Mouse (Mus musculus): Measurements from ENCODE around the gene Tpcn2.

Tpcn2 gene

GRCm38 (mm10) chr7:145242851-145243712 is 40.7 kb downstream of the Tpcn2 start:
- in situ Hi-C loops (cut with MboI, MseI), result loop anchor here (5.0 kb wide), 1 partner anchor 306 kb away; the partner anchor contains the start of gene Ccnd1 (in 2 of the 2)

- in situ Hi-C loops (cut with MboI, MseI), result loop anchor here (5.0 kb wide), 1 partner anchor 305 kb away; the partner anchor contains the start of gene Ccnd1 (in 2 of the 2)
These were observed 41.8 kb downstream of the Tpcn2 start for GRCm38 (mm10) chr7:145242028-145242427.

- in situ Hi-C loops (cut with MboI, MseI), result loop anchor here (5.0 kb wide), 1 partner anchor 304 kb away; the partner anchor contains the start of gene Ccnd1 (in 2 of the 2)
These were observed 42.9 kb downstream of the Tpcn2 start for GRCm38 (mm10) chr7:145240929-145241328.

- in situ Hi-C loops (cut with MboI, MseI), result loop anchor here (5.0 kb wide), 1 partner anchor 303 kb away; the partner anchor contains the start of gene Ccnd1 (in 2 of the 2)
These were observed 43.9 kb downstream of the Tpcn2 start for GRCm38 (mm10) chr7:145239736-145240505.

- in situ Hi-C loops (cut with MboI, MseI), result no loop called here
These were observed 44.7 kb downstream of the Tpcn2 start for GRCm38 (mm10) chr7:145239145-145239544.

GRCm38 (mm10) chr7:145234841-145235790 is 48.7 kb downstream of the Tpcn2 start:
- in situ Hi-C loops (cut with MboI, MseI), result no loop called here

GRCm38 (mm10) chr7:145231659-145232058 is 52.2 kb downstream of the Tpcn2 start:
- in situ Hi-C loops (cut with MboI, MseI), result no loop called here

- in situ Hi-C loops (cut with MboI, MseI), result no loop called here
These were observed 57.2 kb downstream of the Tpcn2 start for GRCm38 (mm10) chr7:145226641-145227040.

GRCm38 (mm10) chr7:145225626-145226025 is 58.2 kb downstream of the Tpcn2 start:
- in situ Hi-C loops (cut with MboI, MseI), result no loop called here

GRCm38 (mm10) chr7:145221841-145222689 is 61.7 kb downstream of the Tpcn2 start:
- in situ Hi-C loops (cut with MboI, MseI), result no loop called here

GRCm38 (mm10) chr7:145221346-145221745 is 62.5 kb downstream of the Tpcn2 start:
- in situ Hi-C loops (cut with MboI, MseI), result no loop called here

GRCm38 (mm10) chr7:145219420-145219831 is 64.4 kb downstream of the Tpcn2 start:
- in situ Hi-C loops (cut with MboI, MseI), result no loop called here

- in situ Hi-C loops (cut with MboI, MseI), result no loop called here
These were observed 67.2 kb downstream of the Tpcn2 start for GRCm38 (mm10) chr7:145216591-145216990.

GRCm38 (mm10) chr7:145215476-145215875 is 68.3 kb downstream of the Tpcn2 start:
- in situ Hi-C loops (cut with MboI, MseI), result no loop called here

GRCm38 (mm10) chr7:145211680-145212659 is 71.8 kb downstream of the Tpcn2 start:
- in situ Hi-C loops (cut with MboI, MseI), result no loop called here

GRCm38 (mm10) chr7:145210477-145211070 is 73.2 kb downstream of the Tpcn2 start:
- in situ Hi-C loops (cut with MboI, MseI), result no loop called here

GRCm38 (mm10) chr7:145208006-145208405 is 75.8 kb downstream of the Tpcn2 start, which contains the start of gene 1810010D01Rik:
Gene 1810010D01Rik (minus strand): TSS chr7:145208119.
- in situ Hi-C loops (cut with MboI, MseI), result no loop called here

GRCm38 (mm10) chr7:145206801-145207200 is 77.0 kb downstream of the Tpcn2 start:
- in situ Hi-C loops (cut with MboI, MseI), result no loop called here
